Mouse (Mus musculus) stomach, embryonic 15.5 days (tissue): ENCODE measurements around the gene Cdk12. TPM values are rescaled to one million over a fixed set of nuclear protein-coding genes. Genes with fewer than 3 reads are reported as not detected.
A peak's percentile ranks its signal among the peaks of the same experiment; 100 is the strongest.
"Not testable (repeated sequence)": the region's sequence is repeated elsewhere in the genome, so short reads cannot be mapped to it uniquely, and the experiment has no call there.

Experiments
- ATAC-seq: fragments of 200-750 bp; cut with Nextera tagmentation; 2 replicates; pipeline ENCODE4 v1.8.0; 2017; ENCODE audit warnings: low read depth, moderate number of reproducible peaks, moderate TSS enrichment; ENCODE audit not compliant: insufficient read depth, low FRiP score
- H3K27ac ChIP-seq: fragments of 300-500 bp; sonication (generic); 2 replicates; pipeline ENCODE4 v1.5.1; 2015; ENCODE audit warnings: mild to moderate bottlenecking, inconsistent platforms
- H3K27me3 ChIP-seq: fragments of 300-500 bp; sonication (generic); replicated peaks from 2 replicates; pipeline ENCODE4 v1.6.1; 2015; ENCODE audit warnings: inconsistent platforms
- H3K36me3 ChIP-seq: fragments of 300-500 bp; sonication (generic); 2 replicates; pipeline ENCODE4 v1.6.1; 2015; ENCODE audit warnings: inconsistent platforms
- H3K4me1 ChIP-seq: fragments of 300-500 bp; sonication (generic); 2 replicates; pipeline ENCODE4 v1.6.1; 2015; ENCODE audit warnings: inconsistent platforms
- H3K4me2 ChIP-seq: fragments of 300-500 bp; sonication (generic); 2 replicates; pipeline ENCODE4 v1.6.1; 2015; ENCODE audit warnings: mild to moderate bottlenecking, inconsistent platforms
- H3K4me3 ChIP-seq: fragments of 300-500 bp; sonication (generic); replicated peaks from 2 replicates; pipeline ENCODE4 v1.5.1; 2015; ENCODE audit warnings: inconsistent platforms
- H3K9ac ChIP-seq: fragments of 300-500 bp; sonication (generic); 2 replicates; pipeline ENCODE4 v1.6.1; 2015; ENCODE audit warnings: inconsistent platforms
- H3K9me3 ChIP-seq: fragments of 300-500 bp; sonication (generic); 2 replicates; pipeline ENCODE4 v1.6.1; 2016; ENCODE audit warnings: inconsistent platforms
- WGBS: fragments of 180-500 bp; shearing (Covaris S2); methylation state at CpG from one replicate; pipeline ENCODE4 v1.1.7; 2015; 5-methylcytosine and 5-hydroxymethylcytosine counted together
- polyA plus RNA-seq: library from polyadenylated mRNA; unstranded; fragments of >200 nt; fragmentation: Nextera tagmentation; extraction: Ambion mirVana; gene quantifications from 2 replicates; pipeline ENCODE4 v1.2.1, GENCODE M21; 2015

The Cdk12 gene
- polyA plus RNA-seq, 1 experiment from 2014 or later = 9.7 TPM

GRCm38 (mm10) chr11:98205463-98205862, 2.6 kb downstream of the Cdk12 start:
- Histone ChIP-seq H3K4me1 (peaks cover 2% of the 10 kb centered on the region; the same call in 1 of the 2 replicates), H3K36me3 (peaks cover 19% of the 10 kb centered on the region; the same call in 1 of the 2 replicates), H3K9ac (no peak overlapping the region), H3K4me3 (no peak overlapping the region), H3K27me3 (no peaks in the 10 kb centered on the region), H3K4me2 (peak overlapping the region; percentile 41), H3K9me3 (no peaks in the 10 kb centered on the region), H3K27ac (no peak overlapping the region)
- no peak for ATAC-seq

DNA sequence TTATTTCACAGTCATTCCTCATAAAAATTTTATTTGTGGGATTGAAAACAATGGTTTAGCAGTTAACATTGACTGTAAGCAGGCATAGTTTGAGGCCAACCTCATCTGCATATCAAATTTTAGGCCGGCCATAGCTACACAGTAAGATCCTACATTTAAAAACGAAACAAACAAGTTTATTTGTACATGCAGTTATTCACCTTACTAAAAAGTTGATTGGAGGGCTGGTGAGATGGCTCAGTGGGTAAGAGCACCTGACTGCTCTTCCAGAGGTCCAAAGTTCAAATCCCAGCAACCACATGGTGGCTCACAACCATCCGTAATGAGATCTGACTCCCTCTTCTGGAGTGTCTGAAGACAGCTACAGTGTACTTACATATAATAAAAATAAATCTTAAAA, 3.4 kb downstream of the Cdk12 start:
- ATAC-seq, H3K27ac ChIP-seq, H3K27me3 ChIP-seq, H3K9me3 ChIP-seq, H3K9ac ChIP-seq, H3K4me1 ChIP-seq: not testable (repeated sequence)
- 77% methylated on average over 3 of the region's 3 CpGs for WGBS
- Histone ChIP-seq H3K4me3 (0 out of 2 replicates have a peak overlapping the region, but pooled peaks have one; percentile 8), H3K4me2 (peak overlapping the region; percentile 41), H3K36me3 (peaks cover 25% of the 10 kb centered on the region; the same call in 1 of the 2 replicates)

DNA sequence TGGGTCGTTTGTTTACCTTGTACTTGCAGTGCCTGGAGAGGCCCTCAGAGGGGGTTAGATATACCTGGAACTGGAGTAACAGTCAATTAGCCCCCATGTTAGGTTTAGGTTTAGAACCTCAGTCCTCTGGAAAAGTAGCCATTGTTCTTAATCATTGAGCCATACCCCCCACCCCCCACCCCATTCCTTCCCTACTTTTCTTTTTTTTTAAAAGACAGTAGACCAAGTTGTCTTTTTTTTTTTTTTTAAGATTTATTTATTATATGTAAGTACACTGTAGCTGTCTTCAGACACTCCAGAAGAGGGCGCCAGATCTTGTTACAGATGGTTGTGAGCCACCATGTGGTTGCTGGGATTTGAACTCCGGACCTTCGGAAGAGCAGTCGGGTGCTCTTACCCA, 6.8 kb downstream of the Cdk12 start:
- H3K9ac ChIP-seq, ATAC-seq, H3K27ac ChIP-seq, H3K4me1 ChIP-seq, H3K4me2 ChIP-seq, H3K4me3 ChIP-seq, H3K27me3 ChIP-seq, H3K9me3 ChIP-seq: not testable (repeated sequence)
- peaks cover 31% of the 10 kb centered on the region for H3K36me3 ChIP-seq
- 89% methylated on average over 4 of the region's 5 CpGs for WGBS

GRCm38 (mm10) chr11:98213311-98213710, 10.5 kb downstream of the Cdk12 start:
- ATAC-seq = no peak
- H3K9me3 ChIP-seq = no peaks in the 10 kb centered on the region
- no peaks in the 10 kb centered on the region for H3K27me3 ChIP-seq
- no peak overlapping the region for H3K4me2 ChIP-seq
- H3K27ac ChIP-seq = no peak overlapping the region
- WGBS = 83% methylated on average over 1 of the region's 1 CpGs
- no peak overlapping the region for H3K4me3 ChIP-seq
- H3K36me3 ChIP-seq = peaks cover 38% of the 10 kb centered on the region
- no peaks in the 10 kb centered on the region for H3K4me1 ChIP-seq
- H3K9ac ChIP-seq = no peak overlapping the region

- Histone ChIP-seq H3K4me3 (no peak overlapping the region), H3K9ac (no peak overlapping the region), H3K4me1 (no peaks in the 10 kb centered on the region), H3K36me3 (peaks cover 21% of the 10 kb centered on the region), H3K27me3 (no peaks in the 10 kb centered on the region), H3K4me2 (no peak overlapping the region), H3K27ac (no peak overlapping the region), H3K9me3 (no peaks in the 10 kb centered on the region)
- ATAC-seq = no peak
- 73% methylated on average over 1 of the region's 1 CpGs for WGBS
Measured at GRCm38 (mm10) chr11:98226349-98226748, 23.5 kb downstream of the Cdk12 start.

GRCm38 (mm10) chr11:98238416-98238815, 35.6 kb downstream of the Cdk12 start:
- H3K4me3 ChIP-seq = no peak overlapping the region
- H3K36me3 ChIP-seq = peaks cover 27% of the 10 kb centered on the region
- H3K27me3 ChIP-seq = no peaks in the 10 kb centered on the region
- no peak overlapping the region for H3K27ac ChIP-seq
- H3K4me1 ChIP-seq = no peaks in the 10 kb centered on the region
- no peak overlapping the region for H3K9ac ChIP-seq
- ATAC-seq = no peak
- H3K4me2 ChIP-seq = no peak overlapping the region
- no peaks in the 10 kb centered on the region for H3K9me3 ChIP-seq
- WGBS = 77% methylated on average over 3 of the region's 3 CpGs

DNA sequence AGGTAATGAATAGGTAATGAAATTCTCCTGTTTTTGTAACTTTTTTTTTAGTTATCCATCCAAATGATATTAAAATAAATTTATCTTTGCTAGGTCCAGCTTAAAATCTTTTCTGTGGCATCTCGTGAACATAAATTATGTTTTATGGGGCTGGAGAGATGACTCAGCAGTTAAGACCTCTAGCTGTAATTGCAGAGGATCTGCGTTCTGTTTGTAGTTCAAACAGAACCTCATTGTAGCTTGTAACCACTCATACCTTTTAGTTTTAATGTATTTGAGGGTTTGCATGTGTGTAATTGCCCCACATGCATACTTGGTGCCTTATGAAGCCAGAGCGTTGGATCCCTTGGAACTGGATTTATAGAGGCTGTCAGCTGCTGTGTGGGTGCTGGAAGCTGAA, 36.1 kb downstream of the Cdk12 start:
- Histone ChIP-seq H3K4me2 (no peak overlapping the region), H3K36me3 (peaks cover 24% of the 10 kb centered on the region)
- 87% methylated on average over 3 of the region's 3 CpGs for WGBS

GRCm38 (mm10) chr11:98242910-98243309, 40.1 kb downstream of the Cdk12 start:
- not testable (repeated sequence) for H3K4me3 ChIP-seq, H3K27me3 ChIP-seq, H3K4me2 ChIP-seq, H3K4me1 ChIP-seq, H3K9me3 ChIP-seq, H3K9ac ChIP-seq, ATAC-seq, H3K27ac ChIP-seq
- WGBS = 71% methylated on average over 3 of the region's 3 CpGs
- H3K36me3 ChIP-seq = peaks cover 28% of the 10 kb centered on the region

More for the DNA sequence above, 36.1 kb downstream of the Cdk12 start:
- Histone ChIP-seq H3K4me3 (no peak overlapping the region), H3K27me3 (no peaks in the 10 kb centered on the region), H3K4me1 (no peaks in the 10 kb centered on the region), H3K27ac (no peak overlapping the region), H3K9ac (no peak overlapping the region), H3K9me3 (no peaks in the 10 kb centered on the region)
- ATAC-seq = no peak

- no peak for ATAC-seq
- WGBS = 93% methylated on average over 3 of the region's 3 CpGs
Measured at GRCm38 (mm10) chr11:98244415-98244814, 41.6 kb downstream of the Cdk12 start.

GRCm38 (mm10) chr11:98247325-98247724, 44.5 kb downstream of the Cdk12 start:
- no peak overlapping the region for H3K27ac ChIP-seq
- peaks cover 21% of the 10 kb centered on the region for H3K36me3 ChIP-seq
- no peaks in the 10 kb centered on the region for H3K4me1 ChIP-seq
- no peaks in the 10 kb centered on the region for H3K27me3 ChIP-seq
- H3K4me3 ChIP-seq = no peak overlapping the region
- WGBS = 78% methylated on average over 1 of the region's 1 CpGs
- ATAC-seq = no peak
- H3K9me3 ChIP-seq = no peaks in the 10 kb centered on the region
- no peak overlapping the region for H3K4me2 ChIP-seq
- H3K9ac ChIP-seq = no peak overlapping the region

More at GRCm38 (mm10) chr11:98244415-98244814, 41.6 kb downstream of the Cdk12 start:
- Histone ChIP-seq H3K9me3 (no peaks in the 10 kb centered on the region), H3K4me2 (no peak overlapping the region), H3K4me1 (no peaks in the 10 kb centered on the region), H3K27me3 (no peaks in the 10 kb centered on the region), H3K9ac (no peak overlapping the region), H3K36me3 (peaks cover 24% of the 10 kb centered on the region), H3K4me3 (no peak overlapping the region), H3K27ac (no peak overlapping the region)

GRCm38 (mm10) chr11:98253807-98254206, 50.9 kb downstream of the Cdk12 start:
- no peaks in the 10 kb centered on the region for H3K27me3 ChIP-seq
- no peaks in the 10 kb centered on the region for H3K9me3 ChIP-seq
- WGBS = 82% methylated on average over 2 of the region's 2 CpGs
- H3K4me2 ChIP-seq = no peak overlapping the region
- H3K36me3 ChIP-seq = peaks cover 7% of the 10 kb centered on the region
- no peaks in the 10 kb centered on the region for H3K4me1 ChIP-seq
- ATAC-seq = no peak
- H3K4me3 ChIP-seq = no peak overlapping the region
- no peak overlapping the region for H3K27ac ChIP-seq
- no peak overlapping the region for H3K9ac ChIP-seq

- H3K4me3 ChIP-seq = no peak overlapping the region
- H3K9me3 ChIP-seq = no peaks in the 10 kb centered on the region
- no peaks in the 10 kb centered on the region for H3K4me1 ChIP-seq
- H3K27ac ChIP-seq = no peak overlapping the region
- peaks cover 10% of the 10 kb centered on the region; the same call in 1 of the 2 replicates for H3K36me3 ChIP-seq
- H3K27me3 ChIP-seq = no peaks in the 10 kb centered on the region
- 79% methylated on average over 8 of the region's 8 CpGs for WGBS
- no peak for ATAC-seq
- H3K9ac ChIP-seq = no peak overlapping the region
- no peak overlapping the region for H3K4me2 ChIP-seq
Measured at GRCm38 (mm10) chr11:98260706-98261479, 58.0 kb downstream of the Cdk12 start.
